Mouse (Mus musculus) liver, postnatal 0 days (tissue): ENCODE measurements around the gene Sez6l.

Experiments used
- CTCF ChIP-seq: sonication (generic); IDR thresholded peaks from 2 replicates; pipeline ENCODE4 v1.5.1; 2016; ENCODE audit warnings: antibody characterized with exemption, low read depth
- EP300 ChIP-seq: IDR thresholded peaks from 2 replicates; pipeline ENCODE4 v1.6.1; 2016; ENCODE audit warnings: antibody characterized with exemption, low read depth, mild to moderate bottlenecking

- TF ChIP-seq CTCF (no peak), EP300 (no peak)
Measured at GRCm38 (mm10) chr5:112591706-112592105, 14.7 kb upstream of the Sez6l start.
